Mouse (Mus musculus): ENCODE data around the gene Rsrc1. TPM values are rescaled to one million over a fixed set of nuclear protein-coding genes. Genes with fewer than 3 reads are reported as not detected.

Rsrc1 gene
- polyA plus RNA-seq, 1 experiment from 2014 or later: 9.8 TPM

GRCm38 (mm10) chr3:67375063-67375462 is 393.9 kb downstream of the Rsrc1 start, which contains the start of gene Gm17402:
Gene Gm17402 (minus strand): TSS chr3:67375163.
- Histone ChIP-seq H3K4me3 (replicated peaks) (peak within 1 kb of the TSS; percentile 43), H3K4me2 (peak within 1 kb of the TSS; percentile 70), H3K36me3 (no peaks in the 10 kb centered on the region), H3K27ac (no peak within 1 kb of the TSS), H3K27me3 (peaks cover 23% of the 10 kb centered on the region), H3K4me1 (replicated peaks) (peaks cover 9% of the 10 kb centered on the region), H3K9ac (peak within 1 kb of the TSS; percentile 43; the same call in 1 of the 2 replicates), H3K9me3 (replicated peaks) (no peaks in the 10 kb centered on the region)
- ATAC-seq (ENCODE audit: low read depth) (no peak), DNase-seq (no peak)
- WGBS (ENCODE audit: insufficient replicate concordance): 42% methylated on average over 3 of the region's 3 CpGs

- ATAC-seq (ENCODE audit: low read depth) (no peak), DNase-seq (no peak)
- Histone ChIP-seq H3K4me2 (no peak overlapping the region), H3K27ac (no peak overlapping the region), H3K27me3 (peaks cover 12% of the 10 kb centered on the region), H3K9me3 (replicated peaks) (no peaks in the 10 kb centered on the region), H3K4me3 (replicated peaks) (no peak overlapping the region), H3K36me3 (no peaks in the 10 kb centered on the region), H3K9ac (no peak overlapping the region), H3K4me1 (replicated peaks) (peaks cover 9% of the 10 kb centered on the region)
Observed at GRCm38 (mm10) chr3:67378215-67378614, 397.0 kb downstream of the Rsrc1 start.

Other genes with a start within 250 kb of the Rsrc1 start
- gene Shox2, start 381 bp downstream of the Rsrc1 start, polyA plus RNA-seq (2015; fragmentation: Nextera tagmentation; extraction: Ambion mirVana): 0.14 and 0.22 TPM in 2 replicates

Measured in liver, embryonic 13.5 days (tissue).